Mouse (Mus musculus) NIH3T3 (cell line): ENCODE data around the gene Mndal.
A peak's percentile ranks its signal among the peaks of the same experiment; 100 is the strongest.
"Not testable (repeated sequence)": the region's sequence is repeated elsewhere in the genome, so short reads cannot be mapped to it uniquely, and the experiment has no call there.

Experiments
- DNase-seq: peaks from one replicate; pipeline ENCODE4 v3.0.0-alpha.2; 2012; ENCODE audit warnings: low read depth

The Mndal gene

DNA sequence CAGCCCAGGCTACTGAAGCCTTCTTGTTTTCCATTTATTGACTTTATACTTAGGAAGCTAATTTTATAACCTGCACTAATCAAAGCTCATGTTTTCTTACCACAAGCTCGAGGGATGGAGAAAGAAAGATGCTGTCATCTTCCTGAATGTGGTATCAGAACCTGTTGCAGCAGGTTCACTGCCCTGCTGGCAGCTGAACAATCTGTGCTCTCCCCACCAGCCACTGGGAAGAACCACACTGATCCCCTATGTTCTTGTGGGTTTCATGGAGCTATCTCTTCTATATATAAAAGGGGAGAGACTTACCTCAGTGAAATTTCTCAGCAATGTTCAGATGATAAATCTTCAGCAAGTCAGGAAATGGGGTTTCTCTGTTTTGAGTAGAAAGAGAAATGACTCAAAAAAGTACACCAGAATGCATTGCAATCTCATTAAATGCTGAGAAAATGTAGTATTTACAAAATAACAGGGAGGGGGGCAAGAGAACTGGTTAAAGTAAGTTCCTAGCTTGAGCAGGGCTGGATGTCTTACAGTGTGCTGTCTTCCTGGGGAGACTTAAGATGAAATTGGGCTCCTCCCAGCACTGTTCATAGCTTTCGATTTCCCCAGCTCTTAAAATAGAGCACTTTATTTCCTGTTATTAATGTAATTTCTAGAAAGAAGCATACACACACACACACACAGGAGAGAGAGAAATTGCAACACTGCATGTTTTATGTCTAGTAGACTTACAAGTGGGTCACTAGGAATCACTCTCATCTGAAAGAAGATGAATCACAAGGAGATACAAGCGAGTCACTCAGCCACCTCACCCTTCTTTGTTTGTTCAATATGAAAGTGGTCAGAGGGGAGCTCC is at the start of gene Mndal, which contains the start of gene Ifi203:
TSS of gene Mndal (minus strand) at position 568 of the 856 bp plus-strand sequence.
TSS of gene Ifi203 (minus strand) at position 749 of the 856 bp plus-strand sequence.
- not testable (repeated sequence) for DNase-seq

GRCm38 (mm10) chr1:173982694-173983305 is 40.5 kb upstream of the Mndal start, which contains the start of gene Ifi202b:
Gene Ifi202b, minus strand, starts transcription at chr1:173982744.
- DNase-seq: not testable (repeated sequence)

GRCm38 (mm10) chr1:173981038-173981437 is 38.7 kb upstream of the Mndal start:
- not testable (repeated sequence) for DNase-seq

DNA sequence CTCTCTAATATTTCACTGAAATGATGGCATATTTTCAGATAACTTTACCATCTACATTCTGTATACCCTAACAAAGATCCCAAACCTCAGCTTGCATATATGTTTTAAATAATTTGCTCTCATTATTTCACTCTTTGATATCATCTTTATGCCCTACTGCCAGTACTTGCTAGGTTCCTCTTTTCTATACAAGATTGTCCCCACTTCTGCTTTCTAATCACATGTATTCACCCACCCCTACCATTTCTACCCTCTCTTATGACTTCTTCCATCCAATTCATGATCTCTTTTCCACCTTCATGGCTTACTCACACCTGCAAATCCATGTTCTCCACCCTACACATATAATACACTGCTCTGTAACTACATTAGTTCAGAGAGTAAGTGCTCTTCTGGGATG is 35.3 kb upstream of the Mndal start:
- no peak for DNase-seq

DNA sequence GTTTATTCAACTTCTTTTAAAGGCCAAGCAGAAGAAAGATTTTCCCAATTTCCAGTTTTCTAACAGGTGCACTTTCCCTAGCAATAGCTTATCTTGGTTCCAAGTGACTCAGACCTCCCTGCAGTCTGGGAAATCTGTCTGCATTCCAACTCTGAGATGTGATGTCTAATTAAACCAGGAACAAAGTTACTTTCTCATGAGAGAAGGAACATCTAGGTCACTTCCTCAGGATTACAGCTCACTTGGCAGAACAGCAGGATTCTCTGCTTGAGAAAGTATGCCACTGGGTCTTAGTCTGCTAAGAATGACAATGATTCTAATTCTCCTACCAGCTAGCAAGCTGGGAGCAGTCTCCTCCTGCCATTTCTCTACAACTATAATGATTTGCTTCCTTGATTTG is 30.8 kb upstream of the Mndal start:
- DNase-seq: peak; percentile 6

DNA sequence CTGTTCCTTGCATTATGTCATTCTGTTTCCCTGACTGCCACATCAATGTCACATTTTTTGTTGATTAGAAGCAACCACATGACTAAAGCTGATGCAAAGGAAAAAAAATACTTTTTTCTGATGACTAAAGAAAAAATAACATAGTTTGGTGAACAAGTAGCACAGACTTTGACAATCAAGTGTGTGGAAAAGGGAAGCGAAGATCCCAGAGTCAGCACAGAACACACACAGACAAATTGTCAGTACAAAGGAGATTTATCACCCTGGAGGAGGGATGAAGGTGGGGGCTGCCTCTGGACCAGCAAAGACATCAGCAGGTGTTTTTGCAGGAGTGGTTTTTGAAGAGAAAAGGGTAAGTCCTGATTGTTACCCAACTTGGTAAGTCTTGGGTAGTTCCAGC is 19.2 kb upstream of the Mndal start:
- DNase-seq: not testable (repeated sequence)

- DNase-seq: not testable (repeated sequence)
Observed at GRCm38 (mm10) chr1:173959998-173960397, 17.7 kb upstream of the Mndal start.

GRCm38 (mm10) chr1:173955839-173956527 is 13.7 kb upstream of the Mndal start:
- not testable (repeated sequence) for DNase-seq

GRCm38 (mm10) chr1:173955071-173955796 is 12.9 kb upstream of the Mndal start:
- DNase-seq: peak; percentile 35

DNA sequence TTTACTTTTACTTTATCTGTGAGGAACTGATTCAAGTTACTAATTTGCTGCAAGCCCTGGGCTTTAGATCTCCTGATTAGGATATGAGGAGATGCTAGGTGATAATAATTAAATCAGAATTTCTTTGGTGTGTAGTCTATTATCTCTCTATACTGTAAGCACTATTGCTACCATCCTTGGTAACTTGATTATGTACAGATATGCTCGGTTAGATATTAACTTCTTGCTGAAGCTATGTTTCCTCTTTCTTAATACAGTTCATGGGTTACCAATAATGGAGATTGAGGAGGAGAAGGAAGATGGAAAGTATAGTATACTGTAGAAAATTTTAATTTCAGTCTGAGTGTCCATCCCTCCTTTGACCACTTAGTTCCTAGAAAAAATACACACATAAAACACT is 11.3 kb upstream of the Mndal start:
- no peak for DNase-seq

- DNase-seq: peak; percentile 1
Observed at GRCm38 (mm10) chr1:173949044-173949443, 6.8 kb upstream of the Mndal start.

DNA sequence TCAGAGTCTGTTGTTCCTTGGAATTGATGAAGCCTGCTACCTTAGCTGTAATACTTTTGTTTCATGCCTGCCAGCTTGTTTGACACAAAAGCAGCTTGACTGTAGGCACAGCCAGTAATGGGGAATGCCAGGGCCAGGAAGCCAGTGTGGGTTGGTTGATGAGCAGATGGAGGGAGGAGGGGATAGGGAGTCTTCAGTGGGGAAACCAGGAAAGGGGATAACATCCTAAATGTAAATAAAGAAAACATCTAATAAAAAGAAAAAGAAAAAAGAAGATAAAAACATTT is 432 bp upstream of the Mndal start:
- DNase-seq: peak; percentile 47

- DNase-seq: not testable (repeated sequence)
Observed at GRCm38 (mm10) chr1:173941522-173941921, 769 bp downstream of the Mndal start.

GRCm38 (mm10) chr1:173919279-173919678 is 23.0 kb downstream of the Mndal start:
- not testable (repeated sequence) for DNase-seq

GRCm38 (mm10) chr1:173914559-173914958 is 27.7 kb downstream of the Mndal start:
- no peak for DNase-seq

- peak; percentile 45 for DNase-seq
Observed at GRCm38 (mm10) chr1:173913256-173913791, 29.0 kb downstream of the Mndal start.

- peak; percentile 96 for DNase-seq
Observed at GRCm38 (mm10) chr1:173912548-173913255, 29.6 kb downstream of the Mndal start, which contains the start of gene Ifi211. Gene Ifi211, minus strand, starts transcription at chr1:173913046.

GRCm38 (mm10) chr1:173911808-173912464 is 30.4 kb downstream of the Mndal start:
- peak; percentile 56 for DNase-seq

DNA sequence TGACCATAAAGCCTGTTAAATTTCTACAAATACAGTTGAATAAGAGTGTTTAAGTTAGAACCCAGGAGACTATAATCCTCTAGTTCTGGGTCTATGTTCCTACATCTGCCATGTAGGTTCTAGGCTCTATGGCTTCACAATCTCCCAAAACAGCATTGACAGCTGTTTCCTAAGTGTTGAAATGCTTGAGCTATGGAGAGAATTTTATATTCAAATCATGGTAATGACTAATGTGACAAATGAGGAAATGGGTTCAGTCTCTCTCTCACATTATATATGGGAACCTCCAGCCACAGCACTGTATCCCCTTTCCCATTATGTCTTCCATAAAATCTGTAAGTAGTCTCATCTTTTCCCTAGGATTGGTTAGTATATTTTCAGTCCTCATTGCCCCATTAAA is 33.9 kb downstream of the Mndal start:
- DNase-seq: not testable (repeated sequence)

- not testable (repeated sequence) for DNase-seq
Observed at GRCm38 (mm10) chr1:173905885-173906284, 36.4 kb downstream of the Mndal start.
